Mouse (Mus musculus): ENCODE measurements at regions not wholly inside any gene's neighbourhood (a gene's known extent, or its start where the extent isn't known, plus 50 kb on each side); places are given as distances from the start of the nearest gene placed in this dataset.
"Not testable (repeated sequence)": the region's sequence is repeated elsewhere in the genome, so short reads cannot be mapped to it uniquely, and the experiment has no call there.

GRCm38 (mm10) chr8:83837637-83838378 lies 62.1 kb upstream of the Adgrl1 start:
- Histone ChIP-seq H3K27me3 (ENCODE audit: control insufficient read depth, insufficient read depth, low read length) (no peaks in the 10 kb centered on the region), H3K4me1 (ENCODE audit: control insufficient read depth, insufficient read depth, low read length) (no peaks in the 10 kb centered on the region), H3K9ac (replicated peaks; ENCODE audit: low read length) (no peak overlapping the region), H3K36me3 (ENCODE audit: control insufficient read depth, insufficient read depth, low read length) (no peaks in the 10 kb centered on the region), H3K4me2 (ENCODE audit: low read length) (no peak overlapping the region), H3K27ac (replicated peaks; ENCODE audit: low read depth, low read length) (no peak overlapping the region), H3K4me3 (replicated peaks; ENCODE audit: low read depth, low read length) (no peak overlapping the region), H3K9me3 (ENCODE audit: control insufficient read depth, low read length) (peaks cover 8% of the 10 kb centered on the region; the same call in 1 of the 2 replicates)
- ATAC-seq (ENCODE audit: low FRiP score, low TSS enrichment) (no peak), DNase-seq (peak; percentile 23)
- 43% methylated on average over 9 of the region's 9 CpGs for WGBS

GRCm38 (mm10) chr8:83829851-83830250 lies 70.1 kb upstream of the Adgrl1 start:
- Histone ChIP-seq H3K9me3 (ENCODE audit: control insufficient read depth, low read length) (no peaks in the 10 kb centered on the region), H3K27ac (replicated peaks; ENCODE audit: low read depth, low read length) (no peak overlapping the region), H3K4me2 (ENCODE audit: low read length) (no peak overlapping the region), H3K4me1 (ENCODE audit: control insufficient read depth, insufficient read depth, low read length) (no peaks in the 10 kb centered on the region), H3K36me3 (ENCODE audit: control insufficient read depth, insufficient read depth, low read length) (no peaks in the 10 kb centered on the region), H3K27me3 (ENCODE audit: control insufficient read depth, insufficient read depth, low read length) (no peaks in the 10 kb centered on the region), H3K9ac (replicated peaks; ENCODE audit: low read length) (no peak overlapping the region), H3K4me3 (replicated peaks; ENCODE audit: low read depth, low read length) (no peak overlapping the region)
- 80% methylated on average over 2 of the region's 2 CpGs for WGBS
- DNase-seq (no peak), ATAC-seq (ENCODE audit: low FRiP score, low TSS enrichment) (no peak)

DNA sequence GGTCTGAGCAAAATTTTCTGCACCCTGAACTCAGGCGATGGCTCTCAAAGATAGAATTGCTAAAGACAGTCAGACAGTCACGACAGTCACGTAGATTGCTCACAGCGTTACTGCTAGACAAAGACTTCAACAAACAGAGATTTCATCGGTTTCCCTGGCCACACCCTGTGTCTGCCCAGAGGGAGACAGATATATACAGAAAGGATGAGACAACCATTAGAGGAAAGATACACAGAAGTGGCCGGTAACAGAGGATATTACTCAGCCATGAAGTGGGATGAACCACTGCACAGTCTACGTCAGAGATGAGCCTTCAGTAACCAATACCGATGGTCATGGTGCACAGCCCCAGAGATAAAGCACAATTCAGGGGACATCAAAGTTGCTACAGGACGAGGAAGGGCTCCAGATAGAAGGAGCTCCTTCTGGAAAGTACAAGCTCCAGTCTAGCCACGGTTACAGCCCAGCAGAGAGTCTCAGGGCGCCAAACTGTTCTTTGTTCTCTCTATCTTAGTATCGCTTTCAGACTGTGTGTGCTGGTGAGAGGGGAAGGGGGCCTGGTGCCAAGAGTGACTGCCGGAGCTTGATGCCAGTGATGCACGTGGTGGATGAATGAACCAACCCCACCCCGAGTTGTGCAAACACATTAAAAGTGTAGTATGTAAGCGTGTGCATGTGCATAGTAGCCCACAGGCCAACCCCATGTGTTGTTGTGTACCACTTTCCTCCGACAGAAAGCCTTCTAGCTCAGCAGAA lies 74.8 kb upstream of the Adgrl1 start:
- no peak overlapping the region for H3K4me3 ChIP-seq (replicated peaks; ENCODE audit: low read depth, low read length)
- H3K9me3 ChIP-seq (ENCODE audit: control insufficient read depth, low read length) = no peaks in the 10 kb centered on the region
- H3K4me2 ChIP-seq (ENCODE audit: low read length) = no peak overlapping the region
- H3K9ac ChIP-seq (replicated peaks; ENCODE audit: low read length) = no peak overlapping the region
- no peaks in the 10 kb centered on the region for H3K4me1 ChIP-seq (ENCODE audit: control insufficient read depth, insufficient read depth, low read length)
- H3K36me3 ChIP-seq (ENCODE audit: control insufficient read depth, insufficient read depth, low read length) = no peaks in the 10 kb centered on the region
- 81% methylated on average over 17 of the region's 17 CpGs for WGBS
- ATAC-seq (ENCODE audit: low FRiP score, low TSS enrichment) = no peak
- no peak overlapping the region for H3K27ac ChIP-seq (replicated peaks; ENCODE audit: low read depth, low read length)
- H3K27me3 ChIP-seq (ENCODE audit: control insufficient read depth, insufficient read depth, low read length) = no peaks in the 10 kb centered on the region
- no peak for DNase-seq

DNA sequence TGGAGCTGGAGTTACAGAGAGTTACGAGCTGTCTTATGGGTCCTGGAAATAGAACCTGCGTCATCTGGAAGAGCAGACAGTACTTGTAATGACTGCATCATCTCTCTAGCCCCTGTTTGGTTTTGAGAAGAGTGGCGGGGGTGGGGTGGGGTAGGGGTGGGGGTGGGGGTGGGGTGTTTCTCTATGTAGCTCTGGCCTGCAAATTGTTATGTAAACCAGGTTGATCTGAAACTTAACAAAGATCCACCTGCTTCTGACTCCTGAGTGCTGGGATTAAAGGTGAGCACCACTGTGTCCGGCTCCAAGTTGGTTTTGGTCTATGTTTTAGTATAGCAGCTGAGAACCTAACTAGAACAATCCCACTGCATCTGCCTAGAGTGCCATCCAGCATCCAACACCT lies 78.0 kb upstream of the Adgre5 start:
- 81% methylated on average over 4 of the region's 4 CpGs for WGBS
- H3K4me1 ChIP-seq (ENCODE audit: control insufficient read depth, insufficient read depth, low read length) = no peaks in the 10 kb centered on the region
- no peak for DNase-seq

GRCm38 (mm10) chr8:83810651-83811050 lies 69.5 kb upstream of the Adgre5 start:
- Histone ChIP-seq H3K9ac (replicated peaks; ENCODE audit: low read length) (no peak overlapping the region), H3K36me3 (ENCODE audit: control insufficient read depth, insufficient read depth, low read length) (no peaks in the 10 kb centered on the region), H3K9me3 (ENCODE audit: control insufficient read depth, low read length) (no peaks in the 10 kb centered on the region), H3K27me3 (ENCODE audit: control insufficient read depth, insufficient read depth, low read length) (no peaks in the 10 kb centered on the region), H3K27ac (replicated peaks; ENCODE audit: low read depth, low read length) (no peak overlapping the region), H3K4me3 (replicated peaks; ENCODE audit: low read depth, low read length) (no peak overlapping the region), H3K4me1 (ENCODE audit: control insufficient read depth, insufficient read depth, low read length) (no peaks in the 10 kb centered on the region), H3K4me2 (ENCODE audit: low read length) (no peak overlapping the region)
- WGBS = 88% methylated on average over 2 of the region's 2 CpGs
- no peak for ATAC-seq (ENCODE audit: low FRiP score, low TSS enrichment)
- DNase-seq = no peak

More for the DNA sequence above, 78.0 kb upstream of the Adgre5 start:
- Histone ChIP-seq H3K4me2 (ENCODE audit: low read length) (no peak overlapping the region), H3K4me3 (replicated peaks; ENCODE audit: low read depth, low read length) (no peak overlapping the region), H3K36me3 (ENCODE audit: control insufficient read depth, insufficient read depth, low read length) (no peaks in the 10 kb centered on the region), H3K27ac (replicated peaks; ENCODE audit: low read depth, low read length) (no peak overlapping the region), H3K27me3 (ENCODE audit: control insufficient read depth, insufficient read depth, low read length) (no peaks in the 10 kb centered on the region), H3K9me3 (ENCODE audit: control insufficient read depth, low read length) (no peaks in the 10 kb centered on the region), H3K9ac (replicated peaks; ENCODE audit: low read length) (no peak overlapping the region)
- ATAC-seq (ENCODE audit: low FRiP score, low TSS enrichment) = no peak

- ATAC-seq (ENCODE audit: low FRiP score, low TSS enrichment) (no peak), DNase-seq (no peak)
- Histone ChIP-seq H3K9ac (replicated peaks; ENCODE audit: low read length) (no peak overlapping the region), H3K36me3 (ENCODE audit: control insufficient read depth, insufficient read depth, low read length) (no peaks in the 10 kb centered on the region), H3K4me3 (replicated peaks; ENCODE audit: low read depth, low read length) (no peak overlapping the region), H3K27me3 (ENCODE audit: control insufficient read depth, insufficient read depth, low read length) (no peaks in the 10 kb centered on the region), H3K27ac (replicated peaks; ENCODE audit: low read depth, low read length) (no peak overlapping the region), H3K4me1 (ENCODE audit: control insufficient read depth, insufficient read depth, low read length) (no peaks in the 10 kb centered on the region), H3K9me3 (ENCODE audit: control insufficient read depth, low read length) (no peaks in the 10 kb centered on the region), H3K4me2 (ENCODE audit: low read length) (no peak overlapping the region)
- WGBS = 78% methylated on average over 6 of the region's 6 CpGs
Observed at GRCm38 (mm10) chr8:83805612-83806011, 64.5 kb upstream of the Adgre5 start.

DNA sequence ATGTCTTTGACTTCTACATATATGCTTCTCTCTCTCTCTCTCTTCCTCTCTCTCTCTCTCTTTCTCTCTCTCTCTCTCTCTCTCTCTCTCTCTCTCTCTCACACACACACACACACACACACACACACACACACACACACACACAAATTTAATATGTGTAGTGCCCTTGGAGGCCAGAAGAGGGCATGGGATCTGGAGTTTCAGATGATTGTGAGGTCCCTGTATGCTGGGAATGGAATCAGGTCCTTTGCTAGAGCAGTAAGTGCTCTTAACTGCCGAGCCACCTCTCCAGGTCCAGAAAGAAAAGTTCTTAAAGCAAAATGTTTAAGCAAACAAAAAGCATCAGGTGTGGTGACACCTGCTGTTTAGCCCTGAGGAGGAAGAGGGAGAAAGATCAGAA lies 62.2 kb upstream of the Adgre5 start:
- peak; percentile 12 for DNase-seq
- ATAC-seq (ENCODE audit: low FRiP score, low TSS enrichment); H3K36me3 ChIP-seq (ENCODE audit: control insufficient read depth, insufficient read depth, low read length); H3K27ac ChIP-seq (replicated peaks; ENCODE audit: low read depth, low read length); H3K4me1 ChIP-seq (ENCODE audit: control insufficient read depth, insufficient read depth, low read length); H3K27me3 ChIP-seq (ENCODE audit: control insufficient read depth, insufficient read depth, low read length); H3K9me3 ChIP-seq (ENCODE audit: control insufficient read depth, low read length); H3K4me2 ChIP-seq (ENCODE audit: low read length); H3K9ac ChIP-seq (replicated peaks; ENCODE audit: low read length); H3K4me3 ChIP-seq (replicated peaks; ENCODE audit: low read depth, low read length): not testable (repeated sequence)
- WGBS = 44% methylated on average over 1 of the region's 1 CpGs

DNA sequence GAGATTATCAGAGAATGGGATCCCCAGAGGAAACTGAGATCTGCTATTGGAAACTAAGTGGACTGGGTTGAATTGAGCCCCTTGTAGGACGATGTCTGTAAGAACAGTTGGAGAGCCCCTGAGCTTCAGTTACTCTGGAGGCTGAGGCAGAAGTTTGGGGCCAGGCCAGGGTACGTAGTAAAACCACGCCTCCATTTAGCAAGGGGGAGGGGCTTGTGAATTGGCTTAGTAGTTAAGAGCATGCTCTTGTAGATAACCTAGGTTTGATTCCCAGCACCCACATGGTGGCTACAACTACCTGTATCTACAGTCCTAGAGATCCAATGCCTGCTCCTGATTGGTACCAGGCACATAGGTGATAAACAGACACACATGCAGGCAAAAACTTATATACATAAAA lies 61.4 kb upstream of the Adgre5 start:
- no peak overlapping the region for H3K9ac ChIP-seq (replicated peaks; ENCODE audit: low read length)
- no peak overlapping the region for H3K4me3 ChIP-seq (replicated peaks; ENCODE audit: low read depth, low read length)
- ATAC-seq (ENCODE audit: low FRiP score, low TSS enrichment) (no peak), DNase-seq (no peak)
- H3K4me1 ChIP-seq (ENCODE audit: control insufficient read depth, insufficient read depth, low read length) = no peaks in the 10 kb centered on the region
- WGBS = 48% methylated on average over 3 of the region's 3 CpGs
- no peaks in the 10 kb centered on the region for H3K36me3 ChIP-seq (ENCODE audit: control insufficient read depth, insufficient read depth, low read length)
- H3K27me3 ChIP-seq (ENCODE audit: control insufficient read depth, insufficient read depth, low read length) = no peaks in the 10 kb centered on the region
- no peaks in the 10 kb centered on the region for H3K9me3 ChIP-seq (ENCODE audit: control insufficient read depth, low read length)
- H3K4me2 ChIP-seq (ENCODE audit: low read length) = no peak overlapping the region
- no peak overlapping the region for H3K27ac ChIP-seq (replicated peaks; ENCODE audit: low read depth, low read length)

- ATAC-seq (ENCODE audit: low FRiP score, low TSS enrichment) = no peak
- H3K4me3 ChIP-seq (replicated peaks; ENCODE audit: low read depth, low read length) = no peak overlapping the region
- H3K4me2 ChIP-seq (ENCODE audit: low read length) = no peak overlapping the region
- 80% methylated on average over 8 of the region's 8 CpGs for WGBS
- DNase-seq = no peak
- H3K27ac ChIP-seq (replicated peaks; ENCODE audit: low read depth, low read length) = no peak overlapping the region
- H3K9ac ChIP-seq (replicated peaks; ENCODE audit: low read length) = no peak overlapping the region
- no peaks in the 10 kb centered on the region for H3K36me3 ChIP-seq (ENCODE audit: control insufficient read depth, insufficient read depth, low read length)
- no peaks in the 10 kb centered on the region for H3K4me1 ChIP-seq (ENCODE audit: control insufficient read depth, insufficient read depth, low read length)
- no peaks in the 10 kb centered on the region for H3K9me3 ChIP-seq (ENCODE audit: control insufficient read depth, low read length)
- H3K27me3 ChIP-seq (ENCODE audit: control insufficient read depth, insufficient read depth, low read length) = no peaks in the 10 kb centered on the region
Observed at GRCm38 (mm10) chr8:83799607-83799950, 58.5 kb upstream of the Adgre5 start.

Data from midbrain, embryonic 14.5 days (tissue).